Mouse (Mus musculus) hindbrain, embryonic 10.5 days (tissue): ENCODE data around the gene Rreb1. TPM values are rescaled to one million over a fixed set of nuclear protein-coding genes. Genes with fewer than 3 reads are reported as not detected.

Source experiments
- DNase-seq: peaks from one replicate; pipeline ENCODE4 v3.0.0-alpha.2; 2017; ENCODE audit warnings: low spot score
- H3K27ac ChIP-seq: fragments of 300-500 bp; sonication (generic); 2 replicates; pipeline ENCODE4 v1.5.1; 2016; ENCODE audit warnings: mild to moderate bottlenecking, moderate library complexity
- H3K27me3 ChIP-seq: fragments of 300-500 bp; sonication (generic); 2 replicates; pipeline ENCODE4 v1.6.1; 2016; ENCODE audit warnings: mild to moderate bottlenecking; ENCODE audit not compliant: poor library complexity, insufficient read depth, severe bottlenecking
- H3K36me3 ChIP-seq: fragments of 300-500 bp; sonication (generic); 2 replicates; pipeline ENCODE4 v1.6.1; 2016; ENCODE audit warnings: mild to moderate bottlenecking, moderate library complexity
- H3K4me1 ChIP-seq: fragments of 300-500 bp; sonication (generic); replicated peaks from 2 replicates; pipeline ENCODE4 v1.6.1; 2016; ENCODE audit warnings: mild to moderate bottlenecking
- H3K4me3 ChIP-seq: fragments of 300-500 bp; sonication (generic); 2 replicates; pipeline ENCODE4 v1.5.1; 2016; ENCODE audit warnings: mild to moderate bottlenecking, moderate library complexity
- H3K9me3 ChIP-seq: fragments of 300-500 bp; sonication (generic); 2 replicates; pipeline ENCODE4 v1.6.1; 2016; ENCODE audit warnings: mild to moderate bottlenecking, moderate library complexity
- WGBS: fragments of 180-500 bp; shearing (Covaris S2); methylation state at CpG from one replicate; pipeline ENCODE4 v1.1.7; 2016; 5-methylcytosine and 5-hydroxymethylcytosine counted together
- polyA plus RNA-seq: library from polyadenylated mRNA; unstranded; fragments of >200 nt; fragmentation: Nextera tagmentation; extraction: Ambion mirVana; gene quantifications from 2 replicates; pipeline ENCODE4 v1.2.1, GENCODE M21; 2016

Rreb1 gene
- polyA plus RNA-seq, 1 experiment from 2014 or later, result 7.7 TPM

GRCm38 (mm10) chr13:37979506-37979905 is 201.3 kb downstream of the Rreb1 start:
- no peaks in the 10 kb centered on the region for H3K27me3 ChIP-seq
- no peak for DNase-seq
- H3K9me3 ChIP-seq, result no peaks in the 10 kb centered on the region
- no peak overlapping the region for H3K4me3 ChIP-seq
- no peak overlapping the region for H3K27ac ChIP-seq
- H3K4me1 ChIP-seq, result no peaks in the 10 kb centered on the region
- H3K36me3 ChIP-seq, result peaks cover 99% of the 10 kb centered on the region
- 91% methylated on average over 12 of the region's 12 CpGs for WGBS

- H3K36me3 ChIP-seq, result peaks cover 100% of the 10 kb centered on the region
- no peak for DNase-seq
Measured at GRCm38 (mm10) chr13:37980346-37980745, 202.1 kb downstream of the Rreb1 start.

DNA sequence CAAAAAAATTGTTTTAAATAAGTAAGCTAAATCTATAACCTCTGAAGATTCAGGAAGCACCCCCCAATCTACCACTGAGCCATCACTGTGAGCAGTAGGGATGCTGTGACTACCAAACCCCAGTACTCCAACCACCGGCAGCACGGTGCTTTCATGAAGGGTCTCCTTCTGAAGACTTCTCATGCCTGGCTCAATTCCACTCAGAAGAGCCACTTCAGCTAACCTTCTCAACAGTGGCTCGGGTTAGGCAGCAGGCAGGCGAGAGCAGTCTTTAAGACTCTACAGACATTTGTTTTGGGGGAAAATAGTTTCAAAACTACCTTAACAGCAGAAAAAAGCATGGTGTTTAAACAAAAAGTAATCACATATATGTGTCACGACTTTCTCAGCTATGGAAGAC is 202.9 kb downstream of the Rreb1 start:
- H3K36me3 ChIP-seq, result peaks cover 100% of the 10 kb centered on the region

More at GRCm38 (mm10) chr13:37980346-37980745, 202.1 kb downstream of the Rreb1 start:
- Histone ChIP-seq H3K27ac (no peak overlapping the region), H3K4me3 (no peak overlapping the region), H3K9me3 (no peaks in the 10 kb centered on the region), H3K4me1 (no peaks in the 10 kb centered on the region), H3K27me3 (no peaks in the 10 kb centered on the region)
- 96% methylated on average over 10 of the region's 10 CpGs for WGBS

GRCm38 (mm10) chr13:37986166-37986565 is 208.0 kb downstream of the Rreb1 start:
- H3K9me3 ChIP-seq, result no peaks in the 10 kb centered on the region
- no peak overlapping the region for H3K4me3 ChIP-seq
- WGBS, result 90% methylated on average over 10 of the region's 10 CpGs
- no peak overlapping the region for H3K27ac ChIP-seq
- no peak for DNase-seq
- H3K27me3 ChIP-seq, result no peaks in the 10 kb centered on the region
- peaks cover 100% of the 10 kb centered on the region for H3K36me3 ChIP-seq
- H3K4me1 ChIP-seq, result no peaks in the 10 kb centered on the region

More for the DNA sequence above, 202.9 kb downstream of the Rreb1 start:
- DNase-seq, result no peak
- Histone ChIP-seq H3K4me1 (no peaks in the 10 kb centered on the region), H3K27me3 (no peaks in the 10 kb centered on the region), H3K27ac (no peak overlapping the region), H3K4me3 (no peak overlapping the region), H3K9me3 (no peaks in the 10 kb centered on the region)
- 91% methylated on average over 5 of the region's 5 CpGs for WGBS

DNA sequence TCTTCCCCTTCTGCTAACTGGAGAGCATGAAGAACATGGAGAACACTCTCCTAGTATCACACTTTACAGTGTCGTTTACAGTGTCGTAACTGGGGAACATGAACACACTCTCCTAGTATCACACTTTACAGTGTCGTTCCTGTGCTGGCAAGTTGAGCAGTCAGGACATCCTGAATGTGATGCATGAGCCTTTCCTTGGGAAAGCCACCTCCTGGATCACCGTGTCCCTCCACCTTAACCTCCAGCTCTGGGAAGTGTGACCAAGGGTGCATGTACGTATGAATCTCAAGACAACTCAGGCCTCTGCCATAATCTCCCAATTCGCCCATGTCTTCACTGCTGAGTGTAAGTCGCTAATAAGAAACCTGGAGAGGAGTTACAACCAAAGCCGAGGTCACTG is 211.5 kb downstream of the Rreb1 start:
- DNase-seq, result no peak
- WGBS, result 91% methylated on average over 8 of the region's 8 CpGs
- H3K27ac ChIP-seq, result no peak overlapping the region
- H3K4me3 ChIP-seq, result no peak overlapping the region
- no peaks in the 10 kb centered on the region for H3K27me3 ChIP-seq
- peaks cover 14% of the 10 kb centered on the region for H3K4me1 ChIP-seq
- no peaks in the 10 kb centered on the region for H3K9me3 ChIP-seq
- peaks cover 72% of the 10 kb centered on the region for H3K36me3 ChIP-seq

GRCm38 (mm10) chr13:37992638-37993371 is 214.6 kb downstream of the Rreb1 start:
- peak overlapping the region; percentile 98 for H3K27ac ChIP-seq

GRCm38 (mm10) chr13:37993376-37993703 is 215.1 kb downstream of the Rreb1 start:
- Histone ChIP-seq H3K4me1 (peaks cover 14% of the 10 kb centered on the region), H3K4me3 (peak overlapping the region; percentile 94), H3K9me3 (no peaks in the 10 kb centered on the region), H3K27ac (peak overlapping the region; percentile 98), H3K27me3 (0 out of 2 replicates have a peak, but pooled peaks cover 2% of the 10 kb centered on the region), H3K36me3 (peaks cover 36% of the 10 kb centered on the region)
- WGBS, result under 1% methylated on average over 17 of the region's 17 CpGs
- DNase-seq, result no peak

More at GRCm38 (mm10) chr13:37992638-37993371, 214.6 kb downstream of the Rreb1 start:
- Histone ChIP-seq H3K36me3 (peaks cover 41% of the 10 kb centered on the region), H3K9me3 (no peaks in the 10 kb centered on the region), H3K4me1 (peaks cover 14% of the 10 kb centered on the region), H3K4me3 (peak overlapping the region; percentile 94), H3K27me3 (0 out of 2 replicates have a peak, but pooled peaks cover 2% of the 10 kb centered on the region)
- 22% methylated on average over 10 of the region's 10 CpGs for WGBS
- no peak for DNase-seq

DNA sequence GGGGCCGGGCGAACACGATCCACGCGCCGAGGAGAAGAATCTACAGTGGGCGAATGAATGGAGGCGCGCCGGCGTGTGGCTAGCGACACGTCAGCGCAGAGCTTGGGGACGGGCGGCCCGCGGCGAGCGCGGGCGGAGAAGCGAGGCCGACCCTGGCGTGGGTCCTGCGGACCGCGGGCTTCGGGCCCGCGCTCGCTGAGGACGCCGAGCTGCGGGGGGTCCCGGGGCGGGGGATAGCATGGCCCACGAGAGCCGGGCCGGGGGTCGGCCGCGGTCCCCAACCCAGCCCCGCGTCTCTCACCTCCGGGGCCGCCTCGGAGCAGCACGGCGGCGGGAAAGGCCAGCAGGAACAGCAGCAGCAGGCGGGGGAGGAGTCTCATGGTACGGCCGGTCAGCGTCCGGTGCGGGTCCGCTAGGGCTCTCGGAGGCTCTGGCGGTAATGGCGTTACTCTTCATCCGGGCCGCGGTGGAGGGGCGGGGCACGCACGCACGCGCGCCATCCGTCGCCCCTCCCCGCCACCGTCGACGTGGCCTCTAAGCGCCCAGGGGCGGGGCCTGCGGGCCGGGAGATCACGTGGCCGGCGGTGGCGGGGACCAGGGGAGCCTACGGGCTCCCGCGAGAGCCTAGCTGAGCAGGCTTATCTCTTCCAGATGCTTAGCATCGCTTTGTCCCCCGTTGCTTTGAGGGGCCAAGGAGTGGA is 215.7 kb downstream of the Rreb1 start, which contains the start of gene Ssr1:
TSS of gene Ssr1 (minus strand) at position 514 of the 701 bp plus-strand sequence.
- peak; percentile 94 for DNase-seq
- under 1% methylated on average over 88 of the region's 89 CpGs for WGBS
- H3K36me3 ChIP-seq, result peaks cover 31% of the 10 kb centered on the region
- H3K4me3 ChIP-seq, result peak within 1 kb of the TSS; percentile 94
- H3K27me3 ChIP-seq, result 0 out of 2 replicates have a peak, but pooled peaks cover 2% of the 10 kb centered on the region
- H3K4me1 ChIP-seq, result peaks cover 14% of the 10 kb centered on the region
- H3K27ac ChIP-seq, result peak within 1 kb of the TSS; percentile 98
- no peaks in the 10 kb centered on the region for H3K9me3 ChIP-seq

DNA sequence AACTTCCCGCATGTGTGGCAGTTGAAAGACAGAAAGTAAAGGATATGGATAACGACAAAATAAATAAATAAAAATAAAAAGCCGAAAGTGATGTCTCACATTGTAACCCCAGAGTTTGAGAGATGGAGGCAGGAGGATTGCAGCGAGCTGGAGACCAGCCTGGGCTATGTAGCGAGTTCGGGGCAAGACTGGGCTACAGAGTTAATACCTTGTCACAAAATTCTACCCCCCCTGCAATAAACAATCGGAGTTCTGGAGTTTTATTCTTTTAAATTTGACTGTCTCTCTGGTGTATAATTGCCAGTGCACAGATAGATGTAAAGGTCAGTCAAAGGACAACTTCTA is 216.2 kb downstream of the Rreb1 start:
- Histone ChIP-seq H3K36me3 (peaks cover 26% of the 10 kb centered on the region), H3K4me3 (peak overlapping the region; percentile 94), H3K27me3 (0 out of 2 replicates have a peak, but pooled peaks cover 6% of the 10 kb centered on the region), H3K9me3 (no peaks in the 10 kb centered on the region), H3K4me1 (peaks cover 14% of the 10 kb centered on the region), H3K27ac (peak overlapping the region; percentile 98)
- WGBS, result 23% methylated on average over 7 of the region's 7 CpGs
- no peak for DNase-seq

DNA sequence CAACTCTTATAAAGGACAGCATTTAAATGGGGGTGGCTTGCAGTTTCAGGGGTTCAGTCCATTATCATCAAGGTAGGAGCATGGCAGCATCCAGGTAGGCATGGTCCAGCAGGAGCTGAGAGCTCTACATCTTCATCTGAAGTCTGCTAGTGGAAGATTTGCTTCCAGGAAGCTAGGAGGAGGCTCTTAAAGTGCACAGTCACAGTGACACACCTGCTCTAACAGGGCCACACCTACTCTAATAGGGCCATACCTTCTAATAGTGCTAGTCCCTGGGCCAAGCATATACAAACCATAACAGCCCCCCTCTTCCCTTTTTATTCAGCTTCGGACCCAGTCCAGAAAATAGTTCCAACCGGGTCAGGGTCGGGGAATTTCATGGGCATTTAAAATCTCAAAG is 221.5 kb downstream of the Rreb1 start:
- 79% methylated on average over 3 of the region's 3 CpGs for WGBS

More for the DNA sequence above, 221.5 kb downstream of the Rreb1 start:
- Histone ChIP-seq H3K27ac (no peak overlapping the region), H3K4me1 (no peaks in the 10 kb centered on the region), H3K4me3 (no peak overlapping the region), H3K9me3 (no peaks in the 10 kb centered on the region), H3K36me3 (no peaks in the 10 kb centered on the region), H3K27me3 (peaks cover 6% of the 10 kb centered on the region; the same call in 1 of the 2 replicates)
- no peak for DNase-seq

Other genes with a start within 250 kb of the Rreb1 start
- gene Ssr1, start 215.8 kb downstream of the Rreb1 start, polyA plus RNA-seq, result 83.6 and 103 TPM in 2 replicates